Mouse (Mus musculus) testis, adult 10 weeks (tissue): ENCODE data around the gene Maf. TPM values are rescaled to one million over a fixed set of nuclear protein-coding genes. Genes with fewer than 3 reads are reported as not detected.

ENCODE experiments used
- polyA plus RNA-seq: library from polyadenylated mRNA; stranded (reverse); fragments of 350-450 nt; fragmentation: Illumina TruSeq; extraction: RNeasy Lipid Tissue Mini Kit (QIAGEN cat#74804); gene quantifications from one replicate; pipeline ENCODE4 v1.2.3, GENCODE M21; 2014; ENCODE audit warnings: low read depth, low replicate concordance

Gene Maf
- polyA plus RNA-seq, result 4.3 TPM

DNA sequence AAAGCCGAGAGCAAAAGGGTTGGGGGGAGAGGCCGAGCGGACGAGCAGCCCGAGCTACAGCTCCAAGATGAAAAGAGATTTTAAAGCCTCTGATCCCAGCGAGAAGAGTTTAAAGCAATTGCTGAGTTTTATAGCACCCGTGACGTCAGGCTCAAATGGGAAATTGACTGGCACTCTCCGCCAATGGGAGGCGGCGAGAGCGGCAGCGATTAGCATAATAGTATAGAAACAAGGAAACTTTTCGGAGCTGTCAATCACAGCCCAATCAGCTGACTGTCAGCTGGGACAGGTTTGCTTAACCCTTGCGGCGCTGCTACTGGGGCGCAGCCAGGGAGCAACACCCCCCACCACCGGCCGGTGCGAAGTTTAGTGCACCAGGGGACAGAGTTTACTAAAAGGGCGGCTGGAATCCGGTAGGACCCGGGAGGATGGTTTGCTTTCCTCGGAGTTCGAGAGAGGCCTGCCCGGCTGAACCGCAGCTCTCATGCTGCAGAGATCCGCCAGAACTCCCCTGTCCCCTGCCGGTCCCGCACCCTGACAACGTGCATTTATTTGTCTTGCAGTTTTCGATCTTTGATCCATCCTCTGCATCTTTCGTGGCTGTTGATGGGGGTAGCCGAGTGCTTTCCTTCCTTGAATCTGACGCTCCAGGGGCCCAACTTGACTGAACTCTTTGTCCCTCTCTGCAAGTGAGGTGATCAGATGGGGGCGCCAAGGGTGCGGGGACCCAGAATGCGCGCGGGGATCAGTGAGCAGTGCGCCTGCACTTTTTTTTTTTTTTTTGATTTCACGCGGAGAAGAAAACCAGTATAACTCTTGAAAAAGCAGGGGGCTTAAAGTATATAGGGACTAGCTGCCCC lies at the start of gene Maf:
Gene Maf (minus strand): TSS at position 64 of the 860 bp plus-strand sequence.

